Mouse (Mus musculus): ENCODE results near the gene Mta2.

Mta2 gene

GRCm38 (mm10) chr19:8992769-8993624 lies 51.3 kb downstream of the Mta2 start:
- peak; percentile 91 for DNase-seq

DNA sequence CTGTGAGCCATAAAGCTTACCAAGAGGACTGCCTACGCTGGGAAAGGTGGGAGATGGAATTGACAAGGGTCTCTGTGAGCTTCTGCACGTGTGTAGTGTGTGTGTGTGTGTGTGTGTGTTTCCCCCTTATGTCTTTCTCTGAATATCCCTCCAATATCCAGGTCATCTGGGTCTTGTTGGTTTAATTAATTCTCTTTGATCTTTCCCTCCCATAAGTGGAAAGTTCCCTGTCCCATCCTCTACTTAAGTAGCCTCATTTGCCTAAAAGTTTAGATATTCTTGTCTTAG lies 51.9 kb downstream of the Mta2 start:
- no peak for DNase-seq

- no peak for DNase-seq
These were observed 53.3 kb downstream of the Mta2 start for GRCm38 (mm10) chr19:8994813-8995607.

- no peak for DNase-seq
These were observed 54.9 kb downstream of the Mta2 start for GRCm38 (mm10) chr19:8996601-8997000.

GRCm38 (mm10) chr19:8997546-8997945 lies 55.9 kb downstream of the Mta2 start:
- DNase-seq, result peak; percentile 94

DNA sequence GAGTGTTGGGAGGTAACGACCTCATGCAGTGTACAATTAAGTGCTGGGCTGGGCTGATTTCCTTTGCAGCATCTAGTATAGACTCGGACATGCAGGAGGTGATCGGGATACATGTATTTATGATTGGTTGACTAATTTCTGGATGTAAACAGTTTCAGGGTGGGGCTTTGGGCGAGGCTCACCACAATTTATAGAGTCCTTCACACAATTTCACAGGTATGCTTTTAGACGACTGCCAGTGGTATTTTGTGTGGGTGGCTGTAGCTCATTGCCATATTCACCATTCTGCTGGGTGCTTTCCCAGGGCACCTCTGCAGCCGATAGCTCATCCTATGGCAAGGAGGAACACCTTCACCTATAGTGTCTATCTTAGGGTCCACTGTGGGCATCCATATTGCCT lies 56.9 kb downstream of the Mta2 start:
- no peak for DNase-seq

DNA sequence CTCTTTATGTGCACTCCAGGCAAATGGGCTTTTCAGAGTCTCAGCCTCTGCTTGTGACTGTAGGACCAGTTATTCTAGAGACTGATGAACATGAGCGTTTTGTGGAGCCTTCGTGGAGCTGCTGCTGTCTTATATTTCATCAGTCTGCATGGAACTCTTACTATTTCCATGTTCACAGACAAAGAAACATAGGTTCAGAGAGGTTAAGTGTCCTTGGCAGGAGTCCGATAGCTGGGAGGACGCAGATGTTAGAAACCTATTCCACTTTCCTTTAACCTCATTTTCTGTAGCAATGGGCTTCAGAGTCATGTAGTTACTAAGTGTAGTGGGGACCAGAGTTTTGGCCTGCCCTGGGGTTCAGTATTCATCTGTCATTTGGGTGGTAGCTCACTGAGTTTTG lies 57.5 kb downstream of the Mta2 start:
- peak; percentile 40 for DNase-seq
